In the genomic region with DNA sequence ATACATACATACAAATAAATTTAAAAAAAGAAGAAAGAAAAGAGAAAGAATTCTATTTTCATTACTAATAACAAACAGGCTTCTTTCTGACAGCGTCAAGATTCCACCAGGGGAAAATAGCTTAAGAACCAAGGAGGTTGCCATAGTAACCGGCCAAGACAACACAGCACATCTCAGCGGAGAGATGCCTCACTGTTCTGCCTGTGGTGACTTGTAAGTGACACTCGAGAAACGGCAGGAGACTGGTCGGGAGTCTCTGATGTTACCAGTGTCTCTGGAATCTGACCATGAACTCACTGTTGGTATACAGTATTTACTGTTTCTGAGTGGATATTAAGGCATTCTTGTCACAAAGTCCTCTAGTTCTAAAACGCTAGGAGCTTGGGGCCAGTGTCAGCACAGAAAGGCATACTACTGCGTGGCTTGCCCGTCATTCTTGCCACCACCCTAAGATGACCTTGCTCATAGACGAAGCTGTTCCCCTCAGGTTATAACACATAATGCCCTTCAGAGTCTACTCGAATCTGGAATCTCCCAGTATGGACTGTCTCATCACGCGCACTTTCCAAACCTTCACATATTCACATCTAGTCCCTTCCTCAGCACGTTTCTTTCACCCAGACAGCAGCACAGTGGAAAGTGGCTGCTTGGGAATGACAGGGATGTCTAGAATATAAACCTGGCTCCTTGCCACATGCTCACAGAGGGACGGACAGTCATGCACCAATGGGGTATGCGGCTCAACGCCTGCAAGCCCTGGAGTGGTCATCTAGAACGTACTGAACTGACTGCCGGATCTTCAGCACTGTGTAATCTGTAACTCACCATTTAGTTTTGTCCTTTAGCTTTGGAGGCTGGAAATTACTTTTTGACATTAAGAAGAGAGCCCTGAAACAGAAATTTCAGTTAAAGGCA, we compare ENCODE assay signal across 10 mouse cellular contexts. TPM values are rescaled to one million over a fixed set of nuclear protein-coding genes. Genes with fewer than 3 reads are reported as not detected.
DNase-seq lines count a peak whose midpoint lies in the region; ATAC-seq and TF ChIP-seq lines count a peak whose summit lies in the region.
"Had no signal": no experiment of that assay in that cellular context is flagged by ENCODE, and none has a peak within 500 bp of the region (broad histone marks: within the 10 kb centered on the region; RNA-seq: fewer than 3 reads in every experiment).

No protein-coding gene starts in this region.

- no peaks in the 10 kb centered on the region for H3K4me1 ChIP-seq in forebrain, postnatal 0 days (ENCODE audit: insufficient read depth)
- peaks cover 11% of the 10 kb centered on the region for H3K4me1 ChIP-seq in midbrain, embryonic 16.5 days (ENCODE audit: control insufficient read depth, insufficient read depth, low read length)

- ATAC-seq in forebrain, postnatal 0 days, result peak; percentile 92
- peak; percentile 93 for ATAC-seq in midbrain, embryonic 16.5 days

- DNase-seq in layer of hippocampus, adult 9-11 months, result peak; percentile 48
- no peak for DNase-seq in layer of hippocampus, adult 9-10 months (ENCODE audit: low spot score)
- peak; percentile 78 for DNase-seq in embryo, embryonic 10.5 days (ENCODE audit: low spot score)
- DNase-seq in forebrain, postnatal 0 days, result peak; percentile 73
- DNase-seq in thymus, postnatal 25 days, result no peak
- DNase-seq in adrenal gland, postnatal 36 days, result no peak
- DNase-seq in spleen, postnatal 10 days (ENCODE audit: low spot score in 2 of 2), result no peak
- DNase-seq: heart, adult 18-20 months; thymus, postnatal 36 days had no signal

- TF ChIP-seq CTCF in forebrain, postnatal 0 days (IDR thresholded peaks at IDR 0.05; ENCODE audit: low read depth), result no peak

- H3K36me3 ChIP-seq in forebrain, postnatal 0 days (ENCODE audit: insufficient read depth), result peaks cover 47% of the 10 kb centered on the region
- peaks cover 12% of the 10 kb centered on the region for H3K36me3 ChIP-seq in midbrain, embryonic 16.5 days (ENCODE audit: control insufficient read depth, insufficient read depth, low read length)

- WGBS in forebrain, postnatal 0 days, result 56% methylated on average over 19 of the region's 19 CpGs
- 37% methylated on average over 19 of the region's 19 CpGs for WGBS in midbrain, embryonic 16.5 days

- H3K4me3 ChIP-seq in forebrain, postnatal 0 days (ENCODE audit: low read depth, low read length), result no peak overlapping the region
- H3K4me3 ChIP-seq in midbrain, embryonic 16.5 days (ENCODE audit: low read depth, low read length), result no peak overlapping the region

- H3K9ac ChIP-seq in forebrain, postnatal 0 days, result no peak overlapping the region
- H3K9ac ChIP-seq in midbrain, embryonic 16.5 days (ENCODE audit: low read depth, low read length), result peak overlapping the region; percentile 22; the same call in 1 of the 2 replicates

- H3K9me3 ChIP-seq in forebrain, postnatal 0 days (ENCODE audit: low read length), result no peaks in the 10 kb centered on the region
- no peaks in the 10 kb centered on the region for H3K9me3 ChIP-seq in midbrain, embryonic 16.5 days (replicated peaks; ENCODE audit: control insufficient read depth, low read length, poor library complexity, severe bottlenecking)

- H3K27me3 ChIP-seq in forebrain, postnatal 0 days (ENCODE audit: insufficient read depth, low read length), result no peaks in the 10 kb centered on the region
- H3K27me3 ChIP-seq in midbrain, embryonic 16.5 days (ENCODE audit: control insufficient read depth, insufficient read depth, low read depth, low read length), result no peaks in the 10 kb centered on the region

- no peak overlapping the region for H3K4me2 ChIP-seq in forebrain, postnatal 0 days (ENCODE audit: low read depth)
- H3K4me2 ChIP-seq in midbrain, embryonic 16.5 days (ENCODE audit: low read length), result peak overlapping the region; percentile 25; the same call in 1 of the 2 replicates

- H3K27ac ChIP-seq in forebrain, postnatal 0 days (ENCODE audit: low read depth, low read length), result no peak overlapping the region
- peak overlapping the region; percentile 75 for H3K27ac ChIP-seq in midbrain, embryonic 16.5 days (ENCODE audit: low read length)

RNA-seq across cellular contexts. Expression of a gene that starts 48.6 kb away (rescaled TPM):
- 156 and 163 TPM in 2 replicates for total RNA-seq in forebrain, postnatal 0 days (2014; rRNA removed)
- 97.6 and 132 TPM in 2 replicates for polyA plus RNA-seq in forebrain, postnatal 0 days (2015; fragmentation: Nextera tagmentation; extraction: Ambion mirVana)
- polyA plus RNA-seq in midbrain, embryonic 16.5 days (2015; fragmentation: Nextera tagmentation; extraction: Ambion mirVana), result 171 and 177 TPM in 2 replicates
- 1 to 10 TPM; 4.1 to 5.1 TPM for total RNA-seq in adrenal gland, postnatal 36 days (2021)

RNA-seq across cellular contexts. Expression of a gene that starts 49.2 kb away (rescaled TPM):
- total RNA-seq in forebrain, postnatal 0 days (2014; rRNA removed), result 46.8 and 47.6 TPM in 2 replicates
- polyA plus RNA-seq in forebrain, postnatal 0 days (2015; fragmentation: Nextera tagmentation; extraction: Ambion mirVana), result 16.8 and 20.4 TPM in 2 replicates
- 24.1 and 26.2 TPM in 2 replicates for polyA plus RNA-seq in midbrain, embryonic 16.5 days (2015; fragmentation: Nextera tagmentation; extraction: Ambion mirVana)
- 10 to 100 TPM; 31.4 to 34.5 TPM for total RNA-seq in adrenal gland, postnatal 36 days (2021)

RNA-seq across cellular contexts. Expression of a gene that starts 52.7 kb away (rescaled TPM):
- 30.8 and 35.7 TPM in 2 replicates for total RNA-seq in forebrain, postnatal 0 days (2014; rRNA removed)
- 13.7 and 16.9 TPM in 2 replicates for polyA plus RNA-seq in forebrain, postnatal 0 days (2015; fragmentation: Nextera tagmentation; extraction: Ambion mirVana)
- 10.4 and 13.7 TPM in 2 replicates for polyA plus RNA-seq in midbrain, embryonic 16.5 days (2015; fragmentation: Nextera tagmentation; extraction: Ambion mirVana)
- total RNA-seq in adrenal gland, postnatal 36 days (2021), result 1 to 10 TPM; 1.2 to 1.4 TPM

Comparison
In these comparisons a context has a peak if more than half of its experiments do, and no peak if none do; other contexts are left out.
1. DNase-seq: peak in layer of hippocampus, adult 9-11 months (single experiment), embryo, embryonic 10.5 days (single experiment) and forebrain, postnatal 0 days (single experiment); none in layer of hippocampus, adult 9-10 months (single experiment), thymus, postnatal 25 days (single experiment), adrenal gland, postnatal 36 days (0 of 2) and spleen, postnatal 10 days (0 of 2).
2. RNA of a gene that starts 48.6 kb away (total RNA-seq): 156 to 163 TPM in forebrain, postnatal 0 days; 4.1 to 5.1 TPM in adrenal gland, postnatal 36 days; every median in the first group is over 10 times any median in the second.
3. RNA of a gene that starts 52.7 kb away (total RNA-seq): 30.8 to 35.7 TPM in forebrain, postnatal 0 days; 1.2 to 1.4 TPM in adrenal gland, postnatal 36 days; every median in the first group is over 10 times any median in the second.